Mouse (Mus musculus) E14TG2a.4 (cell line): ENCODE measurements around the gene Rgs9.

Experiments
- CTCF ChIP-seq: conservative IDR thresholded peaks from 2 replicates; pipeline ENCODE4 v1.5.1; 2014; ENCODE audit warnings: low read length
- NANOG ChIP-seq: IDR thresholded peaks from 2 replicates; pipeline ENCODE4 v1.6.1; 2014; ENCODE audit warnings: borderline replicate concordance, low read length, mixed read lengths
- POU5F1 ChIP-seq: IDR thresholded peaks from 2 replicates; pipeline ENCODE4 v1.6.1; 2014; ENCODE audit warnings: low read length, borderline replicate concordance

DNA sequence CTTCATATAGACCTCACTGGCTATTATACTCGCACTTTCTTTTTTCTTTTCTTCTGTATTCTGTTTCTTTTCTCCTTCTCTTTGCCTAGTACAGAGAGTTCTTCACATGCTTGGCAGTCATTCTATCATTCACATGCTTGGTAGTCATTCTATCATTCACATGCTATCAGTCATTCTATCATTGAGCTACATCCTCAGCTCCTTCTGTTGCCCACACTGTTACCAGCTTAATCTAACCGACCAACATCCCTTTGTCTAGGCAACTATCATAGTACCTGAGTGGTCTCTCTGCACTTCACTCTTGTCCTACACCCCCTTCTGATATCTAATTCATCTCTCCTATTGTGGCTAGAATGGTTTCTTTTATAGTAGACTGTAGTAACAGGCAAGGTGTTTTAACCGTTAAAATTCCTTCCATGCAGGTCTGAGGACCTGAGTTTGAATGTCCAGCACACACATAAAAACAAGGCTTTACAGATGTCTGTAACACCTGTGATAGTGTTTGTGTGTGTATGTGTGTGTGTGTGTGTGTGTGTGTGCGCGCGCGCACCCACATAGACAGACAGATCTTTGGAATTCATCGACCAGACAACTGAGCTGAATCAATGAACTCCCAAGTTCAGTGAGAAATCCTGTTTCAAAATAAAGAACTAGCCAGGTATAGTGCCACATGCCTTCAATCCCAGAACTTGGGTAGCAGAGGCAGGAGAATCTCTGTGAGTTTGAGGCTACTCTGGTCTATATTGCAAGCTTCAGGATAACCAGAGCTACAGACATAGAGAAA lies 41.4 kb upstream of the Rgs9 start:
- no peak for TF ChIP-seq CTCF
- TF ChIP-seq POU5F1: no peak
- no peak for TF ChIP-seq NANOG
